Mouse (Mus musculus) myocyte (in vitro differentiated cells): Measurements from ENCODE around the gene Bcl9. TPM values are rescaled to one million over a fixed set of nuclear protein-coding genes. Genes with fewer than 3 reads are reported as not detected.

ENCODE experiments used
- H3K27me3 ChIP-seq: one replicate; pipeline ENCODE4 v1.6.1; 2011; ENCODE audit not compliant: control insufficient read depth, insufficient read depth, insufficient read length
- H3K36me3 ChIP-seq: one replicate; pipeline ENCODE4 v1.6.1; 2011; ENCODE audit not compliant: control insufficient read depth, insufficient read depth
- H3K4me2 ChIP-seq: one replicate; pipeline ENCODE4 v1.6.1; 2011; ENCODE audit warnings: low read depth, control low read depth
- H3K4me3 ChIP-seq: one replicate; pipeline ENCODE4 v1.5.1; 2011; ENCODE audit warnings: mild to moderate bottlenecking, control low read depth, moderate library complexity
- H3K79me2 ChIP-seq: one replicate; pipeline ENCODE4 v1.6.1; 2011; ENCODE audit not compliant: control insufficient read depth, insufficient read depth
- H3ac ChIP-seq: one replicate; pipeline ENCODE4 v1.6.1; 2011; ENCODE audit not compliant: control insufficient read depth, insufficient read length
- CEBPB ChIP-seq: IDR thresholded peaks from 2 replicates; pipeline ENCODE4 v1.6.1; 2011; ENCODE audit warnings: mild to moderate bottlenecking, moderate library complexity; ENCODE audit not compliant: poor library complexity, insufficient read depth, severe bottlenecking
- E2F4 ChIP-seq: IDR thresholded peaks from one replicate; pipeline ENCODE4 v1.6.1; 2011; ENCODE audit warnings: mild to moderate bottlenecking, control low read depth, moderate library complexity; ENCODE audit not compliant: insufficient read depth
- MAX ChIP-seq: IDR thresholded peaks from one replicate; pipeline ENCODE4 v1.6.1; 2011; ENCODE audit warnings: low read depth, mild to moderate bottlenecking, control low read depth
- MYOD1 ChIP-seq, 3 experiments: IDR thresholded peaks; one replicate each; pipeline ENCODE4 v1.6.1; 2011; ENCODE audit warnings: control low read depth in 2 of 3, low read depth in 2 of 3, mild to moderate bottlenecking in 2 of 3, moderate library complexity in 1 of 3; ENCODE audit not compliant: insufficient read length in 2 of 3, control insufficient read depth in 1 of 3
- MYOG ChIP-seq, 3 experiments: IDR thresholded peaks; one replicate each; pipeline ENCODE4 v1.6.1; 2011; ENCODE audit warnings: control low read depth in 2 of 3, low read depth in 2 of 3, mild to moderate bottlenecking in 2 of 3; ENCODE audit not compliant: insufficient read length in 2 of 3, control insufficient read depth in 1 of 3, insufficient read depth in 1 of 3
- POLR2A ChIP-seq: IDR thresholded peaks from one replicate; pipeline ENCODE4 v1.6.1; 2011; ENCODE audit warnings: low read depth, mild to moderate bottlenecking, control low read depth, moderate library complexity; ENCODE audit not compliant: insufficient read length
- POLR2AphosphoS2 ChIP-seq: IDR thresholded peaks from one replicate; pipeline ENCODE4 v1.6.1; 2011; ENCODE audit warnings: low read depth, control low read depth; ENCODE audit not compliant: insufficient read length
- REST ChIP-seq: IDR thresholded peaks from one replicate; pipeline ENCODE4 v1.6.1; 2011; ENCODE audit warnings: mild to moderate bottlenecking, control low read depth, moderate library complexity; ENCODE audit not compliant: insufficient read depth, insufficient read length
- SRF ChIP-seq: IDR thresholded peaks from one replicate; pipeline ENCODE4 v1.6.1; 2011; ENCODE audit warnings: low read depth; ENCODE audit not compliant: control insufficient read depth, insufficient read length
- TCF12 ChIP-seq: IDR thresholded peaks from one replicate; pipeline ENCODE4 v1.6.1; 2011; ENCODE audit warnings: mild to moderate bottlenecking, control low read depth; ENCODE audit not compliant: poor library complexity, insufficient read depth, severe bottlenecking
- TCF3 ChIP-seq: IDR thresholded peaks from one replicate; pipeline ENCODE4 v1.6.1; 2011; ENCODE audit warnings: low read depth, control low read depth; ENCODE audit not compliant: insufficient read length
- USF1 ChIP-seq: IDR thresholded peaks from one replicate; pipeline ENCODE4 v1.6.1; 2011; ENCODE audit warnings: low read depth, mild to moderate bottlenecking, control low read depth, moderate library complexity
- polyA plus RNA-seq: library from polyadenylated mRNA; unstranded; fragments of >200 nt; fragmentation: generic; extraction: Trizol; gene quantifications from one replicate; pipeline ENCODE4 v1.2.1, GENCODE M21; 2012; ENCODE audit warnings: missing spikeins

Bcl9 gene
- polyA plus RNA-seq, 1 experiment = 5.7 TPM

GRCm38 (mm10) chr3:97172231-97172630 is 125.5 kb downstream of the Bcl9 start:
- Histone ChIP-seq H3K4me3 (no peak overlapping the region), H3K4me2 (no peak overlapping the region), H3ac (no peak overlapping the region), H3K27me3 (no peaks in the 10 kb centered on the region), H3K36me3 (peaks cover 4% of the 10 kb centered on the region), H3K79me2 (no peaks in the 10 kb centered on the region)
- TF ChIP-seq TCF12 = no peak
- TF ChIP-seq MYOD1 (IDR thresholded peaks at IDR 0.05; ENCODE audit: control insufficient read depth in 1 of 3, insufficient read length in 2 of 3, low read depth in 2 of 3) = no peak
- no peak for TF ChIP-seq USF1
- no peak for TF ChIP-seq REST
- no peak for TF ChIP-seq SRF
- no peak for TF ChIP-seq POLR2AphosphoS2
- no peak for TF ChIP-seq CEBPB

GRCm38 (mm10) chr3:97171531-97171930 is 126.2 kb downstream of the Bcl9 start:
- no peak overlapping the region for H3K4me2 ChIP-seq
- no peak for TF ChIP-seq CEBPB
- TF ChIP-seq E2F4 = no peak
- TF ChIP-seq SRF = no peak
- TF ChIP-seq POLR2A = no peak
- no peak for TF ChIP-seq TCF3
- no peak for TF ChIP-seq POLR2AphosphoS2
- no peak for TF ChIP-seq TCF12
- TF ChIP-seq MYOG (IDR thresholded peaks at IDR 0.05; ENCODE audit: control insufficient read depth in 1 of 3, insufficient read depth in 1 of 3, insufficient read length in 2 of 3, low read depth in 2 of 3) = no peak
- TF ChIP-seq REST = no peak
- TF ChIP-seq MAX = no peak
- no peak for TF ChIP-seq MYOD1 (IDR thresholded peaks at IDR 0.05; ENCODE audit: control insufficient read depth in 1 of 3, insufficient read length in 2 of 3, low read depth in 2 of 3)
- TF ChIP-seq USF1 = no peak
- no peak overlapping the region for H3K4me3 ChIP-seq
- no peaks in the 10 kb centered on the region for H3K27me3 ChIP-seq
- no peak overlapping the region for H3ac ChIP-seq
- H3K36me3 ChIP-seq = peaks cover 4% of the 10 kb centered on the region
- H3K79me2 ChIP-seq = no peaks in the 10 kb centered on the region

DNA sequence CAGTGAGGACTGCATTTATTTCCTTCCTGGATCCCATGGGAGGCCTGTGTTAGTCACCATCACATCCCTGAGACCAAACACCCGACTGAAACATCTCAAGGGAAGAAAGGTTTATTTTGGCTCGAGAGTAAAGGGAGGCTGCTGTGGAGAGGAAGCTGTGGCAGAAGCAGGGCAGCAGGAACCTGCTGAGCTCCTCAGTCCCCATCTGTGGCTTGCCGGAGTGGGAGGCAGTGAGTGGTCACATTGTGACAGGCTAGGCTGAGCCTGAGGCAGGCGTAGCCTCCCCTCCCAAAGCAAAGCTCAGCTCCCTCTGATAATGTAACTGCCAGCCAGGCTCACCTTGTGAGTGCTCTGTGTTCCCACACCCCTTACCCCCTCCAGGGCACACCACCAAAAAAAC is 130.6 kb downstream of the Bcl9 start:
- H3K79me2 ChIP-seq = peaks cover 4% of the 10 kb centered on the region
- H3K4me3 ChIP-seq = no peak overlapping the region
- H3ac ChIP-seq = no peak overlapping the region
- H3K4me2 ChIP-seq = no peak overlapping the region
- H3K36me3 ChIP-seq = peaks cover 4% of the 10 kb centered on the region
- H3K27me3 ChIP-seq = no peaks in the 10 kb centered on the region
- no peak for TF ChIP-seq MYOG (IDR thresholded peaks at IDR 0.05; ENCODE audit: control insufficient read depth in 1 of 3, insufficient read depth in 1 of 3, insufficient read length in 2 of 3, low read depth in 2 of 3)
- no peak for TF ChIP-seq SRF
- TF ChIP-seq CEBPB = no peak
- no peak for TF ChIP-seq POLR2AphosphoS2
- TF ChIP-seq POLR2A = no peak
- no peak for TF ChIP-seq E2F4
- TF ChIP-seq TCF3 = no peak
- no peak for TF ChIP-seq MYOD1 (IDR thresholded peaks at IDR 0.05; ENCODE audit: control insufficient read depth in 1 of 3, insufficient read length in 2 of 3, low read depth in 2 of 3)
- no peak for TF ChIP-seq TCF12
- TF ChIP-seq USF1 = no peak
- no peak for TF ChIP-seq MAX
- no peak for TF ChIP-seq REST

GRCm38 (mm10) chr3:97164477-97164876 is 133.2 kb downstream of the Bcl9 start:
- Histone ChIP-seq H3K4me2 (no peak overlapping the region), H3ac (no peak overlapping the region), H3K4me3 (no peak overlapping the region), H3K27me3 (no peaks in the 10 kb centered on the region), H3K36me3 (peaks cover 1% of the 10 kb centered on the region), H3K79me2 (peaks cover 4% of the 10 kb centered on the region)
- no peak for TF ChIP-seq TCF12
- no peak for TF ChIP-seq MYOD1 (IDR thresholded peaks at IDR 0.05; ENCODE audit: control insufficient read depth in 1 of 3, insufficient read length in 2 of 3, low read depth in 2 of 3)
- TF ChIP-seq TCF3 = no peak
- no peak for TF ChIP-seq E2F4
- no peak for TF ChIP-seq MYOG (IDR thresholded peaks at IDR 0.05; ENCODE audit: control insufficient read depth in 1 of 3, insufficient read depth in 1 of 3, insufficient read length in 2 of 3, low read depth in 2 of 3)
- no peak for TF ChIP-seq CEBPB
- no peak for TF ChIP-seq REST
- TF ChIP-seq SRF = no peak
- TF ChIP-seq POLR2AphosphoS2 = no peak
- no peak for TF ChIP-seq USF1
- no peak for TF ChIP-seq MAX
- no peak for TF ChIP-seq POLR2A
